Mouse (Mus musculus): ENCODE measurements around the gene Pdilt.
A peak's percentile ranks its signal among the peaks of the same experiment; 100 is the strongest.
"Not testable (repeated sequence)": the region's sequence is repeated elsewhere in the genome, so short reads cannot be mapped to it uniquely, and the experiment has no call there.

The Pdilt gene

DNA sequence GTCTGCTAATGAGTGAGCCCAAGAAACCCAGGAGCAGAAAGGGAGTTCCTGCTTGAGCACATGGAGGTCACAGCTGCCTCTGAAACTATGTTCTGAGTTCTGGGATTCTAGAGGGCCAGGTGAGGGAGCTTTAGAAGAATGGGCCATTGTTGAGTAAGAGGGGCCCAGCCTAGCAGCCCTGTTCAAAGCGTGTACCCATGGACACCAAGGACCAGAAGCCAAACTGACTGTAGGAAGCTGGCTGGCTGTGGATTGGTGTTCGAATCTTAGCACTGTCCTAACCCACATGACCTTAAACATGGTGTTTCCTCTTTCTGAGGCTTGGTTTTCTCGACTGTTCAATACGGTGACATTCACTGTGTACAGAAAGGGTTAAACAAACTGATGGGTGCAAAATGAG lies at the start of gene Pdilt:
Pdilt (minus strand) TSS at position 101 of the 400 bp plus-strand sequence.
- DNase-seq, result no peak

DNA sequence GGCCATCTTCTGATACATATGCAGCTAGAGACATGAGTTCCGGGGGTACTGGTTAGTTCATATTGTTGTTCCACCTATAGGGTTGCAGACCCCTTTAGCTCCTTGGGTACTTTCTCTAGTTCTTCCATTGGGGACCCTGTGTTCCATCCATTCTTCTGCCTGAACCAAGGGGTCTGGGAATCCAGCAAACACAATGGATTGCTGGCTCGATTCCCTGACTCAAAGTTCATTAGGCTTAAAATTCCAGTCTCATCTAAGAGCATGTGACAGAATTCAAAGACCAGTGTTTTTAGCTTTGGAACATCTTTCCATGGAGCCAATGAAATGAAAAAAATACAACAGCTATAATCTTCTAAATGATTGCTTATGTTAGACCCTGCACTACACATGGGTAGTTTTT lies 39.2 kb upstream of the Pdilt start:
- DNase-seq, result not testable (repeated sequence)

DNA sequence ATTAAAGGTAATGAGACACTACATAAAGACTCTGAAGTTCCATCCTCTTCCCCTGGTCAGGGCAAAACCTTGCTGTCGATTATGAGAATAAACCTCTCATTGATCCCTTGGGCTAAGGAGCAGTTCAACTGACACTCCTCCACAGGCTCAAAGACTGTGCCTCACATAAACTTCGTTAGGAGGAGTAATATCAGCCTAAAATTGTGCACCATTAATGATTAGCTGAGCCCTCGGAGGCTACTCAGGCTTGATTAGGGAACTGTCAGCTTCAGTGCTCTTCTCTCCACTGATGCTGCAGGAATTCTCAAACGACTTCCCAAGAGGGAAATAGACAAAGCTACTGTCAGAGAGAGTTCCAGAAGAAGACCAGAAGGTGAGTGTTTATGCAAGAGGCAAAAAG lies 38.2 kb upstream of the Pdilt start:
- no peak for DNase-seq

DNA sequence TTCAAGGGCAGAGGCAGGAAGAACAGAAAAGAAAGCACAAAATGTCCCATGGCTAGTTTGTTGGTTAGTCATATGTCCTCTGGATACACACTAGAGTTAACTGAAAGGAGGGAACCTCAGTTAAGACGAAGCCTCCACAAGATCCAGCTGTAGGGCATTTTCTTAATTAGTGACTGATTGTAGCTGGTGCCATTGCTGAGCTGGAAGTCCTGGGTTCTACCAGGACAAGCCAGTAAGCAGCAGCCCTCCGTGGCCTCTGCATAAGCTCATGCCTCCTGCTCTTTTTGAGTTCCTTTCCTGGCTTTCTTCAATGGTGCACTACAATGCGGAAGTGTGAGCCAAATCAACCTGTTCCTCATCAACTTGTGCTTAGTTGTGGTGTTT lies 37.2 kb upstream of the Pdilt start:
- no peak for DNase-seq

DNA sequence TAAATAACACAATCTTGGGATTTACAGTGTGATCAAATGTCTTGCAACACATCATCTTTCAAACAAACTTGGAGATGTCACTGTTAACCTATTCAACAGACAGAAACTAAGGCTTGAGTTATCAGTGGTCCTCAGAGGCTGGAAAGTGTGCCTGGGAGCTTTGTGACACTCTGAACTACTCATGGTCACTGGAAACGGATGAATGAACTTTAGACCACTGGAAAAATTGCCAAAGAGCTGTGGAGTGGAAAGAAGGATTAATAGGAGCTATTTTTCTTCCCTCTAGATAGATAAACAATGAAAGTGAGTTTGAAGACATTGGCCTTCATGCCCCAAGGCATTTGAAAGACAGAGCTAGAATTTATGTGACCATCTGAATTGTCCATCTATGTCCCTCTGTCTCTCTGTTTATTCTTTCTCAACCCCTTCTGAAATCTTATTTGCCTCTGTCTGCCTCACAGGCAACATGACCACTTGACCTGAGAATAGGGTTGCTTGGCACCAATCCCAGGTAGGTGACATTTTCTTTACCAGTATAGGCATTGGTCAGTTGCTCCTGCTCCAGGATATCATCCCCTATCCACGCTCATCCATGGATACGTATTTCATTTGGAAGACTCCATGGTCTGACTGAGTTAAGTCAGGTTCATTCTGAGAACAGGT lies 36.6 kb upstream of the Pdilt start:
- DNase-seq, result no peak

DNA sequence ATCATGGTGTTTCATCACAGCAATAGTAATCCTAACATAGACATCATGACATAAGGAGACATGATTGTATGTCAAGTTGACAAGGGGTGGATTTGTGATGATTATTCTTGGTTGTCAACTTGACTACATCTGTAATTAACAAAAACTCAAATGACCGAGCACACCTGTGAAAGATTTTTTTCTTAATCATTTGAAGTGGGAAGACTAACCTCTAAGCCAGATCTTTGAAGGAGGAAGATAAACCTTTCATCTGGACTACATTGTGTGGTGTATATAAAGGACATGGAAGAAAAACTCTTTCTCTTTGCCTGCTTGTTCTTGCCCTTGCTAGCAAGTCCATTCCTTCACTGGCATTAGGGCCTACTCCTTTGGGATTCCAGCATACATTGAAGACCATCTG lies 30.8 kb upstream of the Pdilt start, which contains the start of gene Acsm2:
Acsm2 (plus strand) TSS at position 301 of the 400 bp plus-strand sequence.
- DNase-seq, result no peak

DNA sequence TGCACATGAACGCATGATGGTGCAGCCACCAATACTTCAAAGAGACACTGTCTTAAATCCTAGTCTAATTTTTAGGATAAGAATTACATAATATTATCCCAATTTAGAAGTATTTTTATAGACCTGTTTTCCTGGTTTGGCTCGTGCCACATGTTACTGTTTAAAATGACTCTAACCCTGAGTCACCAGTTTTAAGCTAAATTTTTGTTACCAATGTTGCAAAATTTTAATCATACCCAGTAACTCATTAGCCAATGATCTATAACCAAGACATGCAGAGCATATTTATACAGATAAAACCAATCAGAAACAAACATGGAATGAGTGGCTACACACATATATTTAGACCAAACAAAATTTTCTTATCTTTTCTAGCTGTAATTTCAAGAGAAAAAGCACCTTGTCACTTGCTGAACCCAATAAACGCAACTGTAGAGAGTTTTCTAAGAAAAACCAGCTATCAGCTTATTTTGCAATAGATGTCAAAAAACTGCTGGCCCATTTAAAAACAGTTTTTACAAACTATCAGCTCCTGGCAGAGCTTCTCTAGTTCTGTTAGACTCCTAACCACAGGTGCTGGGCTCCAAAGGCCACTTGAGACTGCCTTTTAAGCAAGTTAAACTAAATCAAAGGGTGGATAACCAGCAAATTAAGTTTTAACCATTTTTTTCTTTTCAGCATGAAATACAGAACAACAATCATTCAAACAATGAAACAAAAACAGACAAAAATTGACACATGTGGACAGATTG lies 27.4 kb upstream of the Pdilt start:
- DNase-seq, result no peak

DNA sequence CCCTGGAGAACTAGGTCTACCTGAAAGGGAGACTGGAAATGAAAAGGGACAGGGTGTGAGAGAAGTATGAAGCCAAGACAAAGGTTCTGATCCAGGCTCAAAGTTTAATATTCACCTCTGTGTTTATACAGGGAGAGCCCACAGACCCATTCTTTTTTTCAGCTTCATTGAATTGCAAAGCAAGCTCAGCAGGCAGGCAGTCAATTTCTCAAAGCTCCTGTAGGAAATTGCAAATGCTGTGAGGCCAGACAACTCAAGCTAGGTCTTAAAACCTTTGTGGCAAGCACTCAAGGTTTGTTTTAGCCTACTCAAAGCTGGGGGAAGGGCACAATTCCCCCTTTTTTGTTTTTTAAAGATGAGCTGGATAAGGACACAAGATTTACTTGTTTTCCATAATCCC lies 22.3 kb upstream of the Pdilt start:
- DNase-seq, result no peak

DNA sequence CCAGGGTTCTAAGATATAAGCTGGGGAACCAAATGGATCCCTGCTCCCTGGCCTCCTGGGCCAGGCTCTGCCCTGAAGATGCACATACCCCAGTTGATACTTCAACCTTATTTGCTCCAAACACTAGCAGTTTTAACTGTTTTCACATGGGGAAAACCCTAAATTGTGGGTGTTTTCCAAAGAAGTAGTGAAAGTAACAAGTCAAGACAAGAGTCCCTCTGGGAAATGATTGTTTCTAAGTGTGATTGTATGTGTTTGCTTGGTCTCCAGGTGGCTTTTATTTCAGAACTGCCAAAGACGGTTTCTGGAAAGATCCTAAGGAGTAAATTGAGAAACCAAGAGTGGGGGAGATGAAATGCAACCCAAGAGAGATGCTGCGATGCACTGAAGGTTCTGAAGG lies 19.2 kb upstream of the Pdilt start:
- no peak for DNase-seq

DNA sequence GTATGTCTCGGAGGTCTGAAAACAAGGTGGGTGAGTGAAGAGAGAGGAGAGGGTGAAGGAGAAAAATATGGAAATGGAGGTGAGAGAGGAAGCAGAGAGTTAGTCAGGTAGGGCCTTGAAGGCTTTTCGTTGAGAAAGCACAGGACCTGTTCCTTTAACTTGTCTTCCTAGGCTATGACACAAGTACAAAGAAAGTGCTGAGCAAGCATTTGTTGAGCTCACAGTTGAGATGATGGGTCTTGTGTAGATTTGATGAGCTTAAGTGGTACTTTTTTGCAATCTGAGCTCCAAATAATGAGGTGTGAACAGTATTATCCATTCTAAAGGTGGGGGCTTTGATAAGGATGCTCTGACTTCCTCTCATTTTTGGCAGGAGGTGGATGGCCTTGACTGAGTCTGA lies 11.1 kb upstream of the Pdilt start:
- DNase-seq, result no peak

DNA sequence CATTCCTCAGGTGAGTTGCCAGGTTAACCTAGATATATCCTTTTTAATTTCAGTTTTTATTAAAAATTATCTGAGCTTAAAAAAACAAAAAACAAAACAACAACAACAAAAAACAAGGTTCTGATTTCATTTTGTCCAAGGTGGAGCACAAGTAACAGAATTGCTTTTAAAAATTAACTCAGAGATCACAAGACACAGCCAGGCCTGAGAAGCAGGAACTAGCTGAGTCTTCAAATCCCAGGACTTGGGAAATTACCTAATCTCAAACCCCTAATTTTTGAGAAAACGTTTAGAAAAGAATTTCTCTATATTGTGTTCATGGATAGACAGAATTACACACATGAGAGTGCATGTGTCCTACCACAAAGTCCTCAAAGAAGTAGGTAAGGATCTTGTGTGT lies 9.6 kb upstream of the Pdilt start:
- DNase-seq, result no peak

DNA sequence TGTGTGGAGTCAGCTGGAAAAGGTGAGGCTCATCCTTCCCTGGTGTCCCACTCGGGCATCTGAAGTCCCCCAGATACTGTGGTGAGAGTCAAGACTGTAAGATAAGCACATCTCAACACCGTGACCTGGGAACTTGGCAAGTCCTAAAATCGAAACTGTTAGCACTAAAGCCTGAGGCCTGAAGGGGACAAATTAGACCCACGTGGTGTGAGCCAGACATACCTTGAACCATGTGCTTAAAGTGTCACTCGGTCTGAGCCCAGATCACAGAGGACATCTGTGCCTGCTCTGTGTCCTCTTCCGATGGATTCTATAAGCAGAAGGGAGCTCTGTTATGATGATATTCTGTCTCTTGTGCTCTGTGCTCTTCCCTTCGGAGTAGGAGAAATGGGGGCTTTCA lies 5.3 kb upstream of the Pdilt start:
- DNase-seq, result no peak

DNA sequence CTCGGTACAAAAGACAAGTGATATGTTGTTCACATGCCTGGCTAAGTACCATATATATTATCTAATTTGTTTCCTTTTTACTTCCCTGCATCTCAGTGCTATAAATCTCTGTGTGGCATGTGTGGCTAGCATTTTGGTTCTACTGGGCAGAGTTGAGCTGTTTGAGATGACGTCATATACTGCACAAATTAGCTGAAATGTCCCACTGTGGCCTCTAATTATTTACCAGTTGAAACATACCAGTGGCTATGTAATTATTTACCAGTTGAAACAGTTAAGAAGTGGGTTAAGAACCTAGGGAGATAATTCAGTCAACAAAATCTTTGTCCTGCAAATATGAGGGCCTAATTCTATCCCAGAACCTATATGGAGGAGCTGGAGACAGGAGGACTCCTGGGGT lies 4.3 kb upstream of the Pdilt start:
- no peak for DNase-seq

DNA sequence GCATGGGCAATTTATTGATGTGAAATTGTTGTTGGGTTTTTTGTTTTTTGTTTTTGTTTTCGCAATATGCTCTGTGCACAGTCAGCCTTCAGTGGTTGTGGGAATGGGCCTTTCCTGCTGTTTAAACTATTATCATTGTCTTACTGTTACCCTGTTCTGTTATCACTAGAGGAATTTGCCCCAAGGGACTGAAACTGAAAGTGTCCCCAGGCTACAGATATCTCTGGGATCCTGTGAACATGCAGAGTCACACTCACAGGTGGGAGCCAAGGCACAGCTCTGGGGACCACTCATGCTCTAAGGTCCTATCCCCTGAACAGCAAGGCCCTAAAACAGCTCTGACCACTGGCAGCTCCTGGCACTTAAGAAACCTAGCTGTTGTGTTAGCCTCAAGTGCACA lies 3.8 kb upstream of the Pdilt start:
- DNase-seq, result no peak

DNA sequence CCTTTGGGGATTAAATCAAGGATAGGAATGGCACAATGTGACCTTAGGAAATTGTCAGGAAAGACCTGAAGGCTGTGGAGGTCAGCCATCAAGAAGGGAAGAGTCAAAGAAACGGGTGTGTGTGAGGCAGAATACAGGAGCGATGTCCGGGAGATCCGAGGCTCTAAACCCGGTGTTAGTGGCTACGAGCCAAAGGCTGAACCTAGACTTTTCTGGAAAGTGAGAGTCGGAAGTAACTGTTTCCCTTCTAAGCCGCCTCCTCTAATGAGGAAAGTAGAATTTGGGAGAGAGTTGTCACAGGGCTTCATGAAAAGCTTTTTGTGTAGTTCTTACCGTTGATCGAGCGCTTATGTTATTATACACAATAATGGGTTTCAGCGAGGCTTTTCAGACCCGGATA lies 3.2 kb upstream of the Pdilt start:
- no peak for DNase-seq

DNA sequence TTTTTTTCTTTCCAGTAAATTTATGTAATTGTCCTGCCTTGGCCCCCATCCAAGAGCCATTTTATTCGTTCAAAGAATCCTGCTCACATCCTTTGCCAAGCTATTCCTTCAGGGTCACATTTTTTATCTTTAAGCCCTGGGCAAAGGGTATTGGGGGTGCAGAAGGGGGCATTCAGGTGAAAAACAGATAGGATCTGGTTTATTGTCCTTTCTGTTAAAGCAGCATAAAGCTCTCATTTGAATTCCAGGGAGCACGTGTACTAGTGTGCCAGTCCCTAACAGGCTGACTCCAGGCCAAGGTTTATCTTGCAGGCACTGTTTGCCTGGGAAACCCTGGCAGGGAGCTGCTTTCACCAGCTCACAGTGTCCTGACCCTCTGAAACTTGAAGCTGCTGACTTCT lies 2.6 kb upstream of the Pdilt start:
- no peak for DNase-seq

DNA sequence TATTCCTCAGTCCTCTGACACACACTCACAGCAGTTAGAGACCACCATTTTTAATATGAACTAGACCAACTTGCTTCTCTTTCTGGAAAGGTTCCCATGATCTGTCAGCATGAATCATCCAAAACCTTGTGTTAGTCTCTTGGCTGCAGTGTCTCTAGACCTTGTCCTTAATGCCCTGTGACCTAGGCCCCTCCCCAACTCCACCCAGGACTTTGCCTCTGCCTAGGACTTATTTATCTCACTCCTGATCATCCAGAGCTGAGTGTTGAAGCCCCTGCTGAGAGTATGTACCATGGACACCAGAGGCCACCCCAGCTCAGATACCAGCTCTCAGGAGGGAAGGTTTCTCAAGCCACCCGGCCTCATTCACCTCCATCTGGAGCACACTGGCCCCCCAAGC lies 904 bp downstream of the Pdilt start:
- DNase-seq, result no peak

DNA sequence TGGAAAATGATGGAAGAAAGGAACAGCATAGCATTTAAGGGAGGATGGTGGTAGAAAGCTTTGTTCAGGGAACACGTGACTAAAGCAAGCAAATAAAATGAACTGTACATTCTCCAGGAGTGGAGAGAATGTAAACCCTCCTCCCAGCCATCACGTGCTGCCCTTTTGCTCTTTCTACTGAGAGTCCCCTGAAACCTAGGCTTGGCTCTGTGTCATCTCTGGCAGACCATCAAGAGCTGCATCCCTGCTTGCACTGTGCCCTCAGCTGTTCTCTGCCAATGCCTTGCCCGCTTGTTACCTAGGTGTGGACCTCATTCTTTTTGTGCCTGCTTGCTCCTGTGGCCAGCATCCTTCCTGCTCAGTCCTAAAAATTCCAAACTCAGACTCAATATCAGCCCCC lies 1.5 kb downstream of the Pdilt start:
- DNase-seq, result no peak

DNA sequence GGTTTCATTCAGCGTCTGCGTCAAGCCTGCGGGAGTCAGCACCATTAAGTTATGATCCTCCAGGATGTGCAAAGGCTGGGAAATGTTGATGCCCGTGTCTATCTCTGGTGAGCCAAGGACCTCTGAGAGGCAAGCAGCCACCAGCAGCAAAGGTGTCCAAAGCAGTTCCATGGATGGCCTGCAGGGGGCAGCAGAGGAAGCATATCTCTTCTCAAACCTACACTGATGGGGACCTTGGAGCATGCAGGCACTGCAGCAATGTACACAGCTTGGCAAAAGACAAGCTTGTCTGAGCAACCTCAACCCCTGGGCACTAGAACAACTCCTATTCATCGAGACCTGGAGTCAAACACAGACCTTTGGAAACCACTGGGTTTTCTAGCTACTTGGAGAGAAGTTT lies 3.6 kb downstream of the Pdilt start:
- DNase-seq, result peak; percentile 18 to 23

DNA sequence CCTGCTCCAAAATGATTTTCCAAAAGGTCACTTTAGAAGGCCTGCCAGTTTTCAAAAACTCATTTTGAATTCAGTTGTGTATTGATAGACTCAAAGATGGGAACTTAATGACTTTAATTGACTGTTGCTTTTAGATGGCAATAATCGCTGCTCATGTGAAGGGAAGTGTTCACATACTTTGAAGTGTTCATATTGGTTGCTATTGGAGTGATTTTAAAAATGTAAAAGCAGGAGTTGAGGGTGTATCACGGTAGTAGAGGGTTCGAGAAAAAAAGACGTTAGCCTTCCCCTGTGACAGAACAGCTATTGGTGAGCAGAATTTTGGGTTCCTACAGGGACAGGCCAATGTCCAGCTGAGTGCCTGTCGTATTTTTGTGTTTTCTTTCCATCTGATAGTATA lies 4.1 kb downstream of the Pdilt start, which contains the start of gene Acsm5:
Acsm5 (plus strand) TSS at position 301 of the 400 bp plus-strand sequence.
- no peak for DNase-seq

DNA sequence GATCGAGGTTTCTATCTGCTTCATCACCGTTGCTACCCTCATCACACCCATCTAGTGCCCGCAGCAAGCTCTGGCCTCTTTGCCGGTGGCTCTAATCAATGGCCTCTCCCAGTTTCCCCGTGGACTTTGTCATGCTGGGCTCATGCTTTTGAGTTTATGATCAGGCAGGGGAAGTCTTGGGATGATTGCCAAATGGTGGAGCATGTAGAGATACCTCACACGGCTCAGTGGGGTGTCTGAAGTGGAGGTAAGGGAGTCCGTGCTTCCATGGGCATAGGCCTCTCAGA lies 7.1 kb downstream of the Pdilt start:
- no peak for DNase-seq

DNA sequence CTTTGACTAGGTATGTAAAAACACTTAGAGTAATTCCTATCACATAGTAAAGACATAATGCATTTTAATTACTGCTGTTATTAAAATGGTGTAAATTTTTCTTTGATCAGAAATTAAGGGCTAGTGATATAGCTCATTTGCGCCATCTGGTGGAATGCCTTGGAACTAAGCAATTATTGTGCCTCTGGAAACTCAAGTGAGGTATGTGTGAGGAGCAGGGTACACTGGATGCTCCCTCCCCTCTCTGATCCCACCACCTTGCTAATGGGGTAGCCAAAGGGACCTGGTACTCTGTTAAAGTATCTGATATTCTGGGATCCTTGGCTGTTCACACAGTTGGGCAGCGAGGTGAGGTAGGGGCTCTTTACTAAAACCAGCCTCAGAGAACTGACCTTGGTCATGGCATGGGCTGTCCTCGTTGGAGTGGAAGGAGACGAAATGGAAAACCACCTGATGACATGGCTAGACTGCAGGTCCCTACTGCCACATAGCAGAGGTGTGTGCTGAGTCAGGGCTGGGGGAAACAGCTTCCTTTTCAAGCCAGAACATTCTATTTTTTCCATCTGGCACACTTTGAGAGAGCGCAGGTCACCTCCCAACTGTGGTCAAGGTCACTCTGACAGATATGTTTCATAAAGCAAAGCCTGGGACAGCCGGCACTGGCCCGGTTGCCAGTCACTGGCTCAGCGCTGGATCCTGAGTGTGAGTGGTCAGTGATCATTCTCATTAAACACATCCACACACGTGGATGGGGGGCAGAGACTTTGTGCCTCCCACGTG lies 7.6 kb downstream of the Pdilt start:
- no peak for DNase-seq

DNA sequence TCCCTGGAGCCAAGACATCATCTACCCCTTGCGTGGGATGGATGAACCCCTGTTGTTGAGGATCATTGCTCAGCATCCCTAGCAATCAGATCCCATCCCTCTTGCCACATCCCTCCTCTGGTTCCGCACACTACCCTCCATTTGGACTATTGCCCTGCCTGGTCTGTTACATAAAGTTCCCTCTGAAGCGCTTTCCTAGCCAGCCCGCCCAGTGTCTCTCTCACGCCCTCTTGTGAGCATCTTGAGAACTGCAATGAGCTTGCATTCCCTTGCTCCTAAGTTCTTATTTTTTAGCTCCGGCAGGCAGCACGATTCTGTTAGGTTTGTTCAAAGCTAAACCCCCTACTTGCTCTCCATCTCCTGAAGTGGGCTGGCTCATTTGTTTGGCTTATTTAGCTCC lies 10.2 kb downstream of the Pdilt start:
- no peak for DNase-seq

DNA sequence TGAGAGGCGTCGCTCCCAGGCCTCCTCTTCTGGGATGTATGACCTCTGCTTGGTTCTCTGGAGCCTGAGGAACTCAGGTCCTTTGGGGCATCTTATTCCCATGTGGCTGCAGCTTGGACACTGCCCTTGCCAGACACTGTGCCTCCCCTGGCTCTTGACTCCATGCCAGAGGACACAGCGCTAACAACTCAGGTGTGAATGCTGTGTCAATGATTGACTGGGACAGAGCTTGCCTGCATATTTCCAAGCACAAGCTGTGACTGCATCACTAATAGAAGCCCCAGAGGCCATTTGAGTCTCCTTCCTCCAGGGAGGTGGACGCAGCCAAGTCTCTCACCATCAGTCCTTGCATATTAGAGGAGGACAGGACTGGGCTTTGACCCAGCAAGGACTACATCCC lies 12.1 kb downstream of the Pdilt start:
- DNase-seq, result no peak
